Mouse (Mus musculus): ENCODE results near the gene Ubash3b. TPM values are rescaled to one million over a fixed set of nuclear protein-coding genes. Genes with fewer than 3 reads are reported as not detected.
A peak's percentile ranks its signal among the peaks of the same experiment; 100 is the strongest.

The Ubash3b gene
- total RNA-seq, 2 experiments from 2014 or later: 27.9 to 28.1 TPM

DNA sequence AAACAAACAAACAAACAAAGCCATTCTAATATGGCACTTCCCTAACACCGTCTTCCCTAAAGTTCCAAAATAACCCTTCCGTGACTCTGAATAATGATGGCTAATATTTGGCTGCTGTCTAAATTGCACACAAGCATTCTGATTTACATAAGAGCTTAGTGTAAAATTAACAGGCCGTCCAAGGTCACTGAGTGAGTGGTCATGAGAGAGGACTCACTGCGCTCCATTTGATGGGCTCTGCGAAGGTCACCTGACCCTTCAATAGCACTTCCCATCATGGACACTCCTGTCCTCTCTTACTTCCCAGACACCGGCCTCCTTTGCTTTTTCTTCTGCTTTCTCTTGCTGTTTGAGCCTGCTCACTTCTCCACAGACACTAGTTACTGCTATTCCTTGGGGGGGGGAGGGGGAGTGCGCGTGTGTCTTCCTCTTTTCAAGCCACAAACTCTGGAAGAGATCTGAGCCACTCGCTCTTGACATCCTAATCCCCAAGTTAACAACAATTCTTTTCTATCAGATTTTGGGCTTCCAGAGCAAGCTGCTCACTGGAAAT lies 73.6 kb downstream of the Ubash3b start:
- no peak for DNase-seq

DNA sequence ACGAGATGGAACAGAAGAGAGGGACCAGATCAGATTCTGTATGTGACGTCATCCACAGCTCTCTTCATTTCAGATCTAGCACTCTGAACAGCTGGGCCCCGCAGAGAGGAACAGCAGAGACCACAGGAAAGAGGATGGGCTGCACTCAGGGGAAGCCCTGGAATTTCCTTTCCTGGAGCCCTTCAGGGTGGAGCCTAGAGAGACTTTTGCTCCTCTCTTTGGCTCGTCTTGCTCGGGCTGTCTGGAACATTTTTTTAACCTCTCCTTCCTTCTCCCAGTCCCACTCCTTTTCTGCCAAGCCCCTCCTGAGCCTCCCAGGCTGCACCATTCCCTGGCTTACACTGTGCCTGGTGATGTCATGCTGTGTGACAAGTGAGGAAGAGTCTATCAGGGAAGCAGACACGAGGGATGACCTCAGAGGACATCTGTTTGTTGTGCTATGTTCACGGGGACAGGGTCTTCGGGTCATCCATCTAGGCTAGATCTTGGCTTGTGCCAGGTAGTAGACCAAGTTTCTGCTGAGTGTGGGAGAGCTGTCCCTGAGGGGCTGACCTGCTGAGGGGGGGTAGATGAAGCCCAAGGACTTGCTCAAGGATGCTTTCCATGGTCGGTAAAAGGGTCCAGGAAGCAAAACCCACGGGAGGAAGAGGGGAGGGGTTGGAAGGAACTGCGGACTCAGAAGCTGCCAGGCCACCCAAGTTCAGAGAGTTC lies 77.2 kb downstream of the Ubash3b start:
- DNase-seq: no peak

DNA sequence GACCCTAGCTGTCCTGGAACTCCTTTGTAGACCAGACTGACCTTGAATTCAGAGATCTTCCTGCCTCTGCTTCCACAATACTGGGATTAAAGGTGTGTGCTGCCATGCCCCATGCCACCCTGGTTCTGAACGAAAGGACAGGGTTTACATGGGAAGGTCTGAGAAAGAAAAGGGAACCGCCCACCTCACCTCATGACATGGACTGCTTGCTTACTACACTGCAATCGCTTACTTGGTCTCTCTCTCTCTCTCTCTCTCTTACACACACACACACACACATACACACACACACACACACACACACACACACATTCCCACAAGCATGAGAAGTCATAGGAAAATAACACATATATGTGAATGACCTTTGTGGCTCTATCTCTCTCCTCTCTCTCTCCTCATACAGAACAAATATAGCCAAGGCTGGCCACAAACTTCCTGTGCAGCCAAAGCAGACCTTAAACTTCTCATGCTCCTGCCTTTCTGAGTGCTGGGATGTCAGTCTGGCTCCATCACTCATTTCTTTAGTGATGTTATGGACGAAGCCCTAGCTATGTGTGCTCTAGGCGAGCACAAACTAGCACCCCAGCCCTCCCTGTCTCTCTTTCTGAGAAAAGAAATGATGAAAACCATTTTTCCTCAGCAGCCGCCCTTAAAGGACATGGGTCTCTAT lies 78.0 kb downstream of the Ubash3b start:
- DNase-seq: no peak

- no peak for DNase-seq
Measured at GRCm38 (mm10) chr9:41082891-41083290, 78.6 kb downstream of the Ubash3b start.

GRCm38 (mm10) chr9:41080877-41081276 lies 80.6 kb downstream of the Ubash3b start:
- DNase-seq: no peak

GRCm38 (mm10) chr9:41079428-41080155 lies 81.9 kb downstream of the Ubash3b start:
- no peak for DNase-seq

GRCm38 (mm10) chr9:41078198-41078597 lies 83.3 kb downstream of the Ubash3b start:
- peak; percentile 41 to 56 for DNase-seq

DNA sequence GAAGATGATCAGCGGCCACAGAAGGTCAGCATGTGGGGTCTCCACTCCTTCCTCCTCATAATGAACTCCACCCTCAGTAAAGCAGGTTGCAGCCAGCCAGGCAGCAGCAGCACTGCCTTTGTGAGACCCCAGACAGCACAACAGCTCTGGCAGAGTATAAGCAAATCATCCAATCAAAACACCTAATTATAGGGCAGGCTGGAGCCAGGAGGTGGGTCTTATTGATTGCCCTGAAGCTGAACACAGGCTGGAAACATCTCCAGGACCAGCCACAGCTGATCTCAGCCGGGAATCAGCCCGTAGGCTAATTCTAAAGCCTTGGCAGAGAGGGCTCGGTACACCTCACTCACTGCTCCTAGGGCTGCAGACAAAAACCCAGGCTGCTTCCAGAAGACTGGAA lies 85.3 kb downstream of the Ubash3b start:
- DNase-seq: no peak

DNA sequence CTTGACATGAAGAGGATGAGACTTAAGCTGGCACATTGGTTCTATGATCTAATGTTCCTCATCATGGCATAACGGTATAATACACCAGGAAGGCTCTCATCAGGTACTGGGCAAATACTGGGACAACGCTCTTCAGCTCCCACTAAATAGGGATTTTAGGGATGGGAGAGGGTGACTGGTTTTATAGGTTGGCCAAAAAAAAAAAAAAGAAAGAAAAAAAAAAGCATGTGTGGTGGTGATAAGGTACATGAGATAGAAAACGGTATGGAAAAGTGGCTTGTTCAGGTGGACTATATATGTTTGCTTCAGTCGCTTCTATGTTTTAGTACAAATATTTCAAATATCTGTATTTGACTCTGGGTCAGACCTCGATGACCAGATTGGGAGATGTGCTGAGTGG lies 86.0 kb downstream of the Ubash3b start:
- no peak for DNase-seq

GRCm38 (mm10) chr9:41073196-41074009 lies 88.1 kb downstream of the Ubash3b start:
- no peak for DNase-seq

DNA sequence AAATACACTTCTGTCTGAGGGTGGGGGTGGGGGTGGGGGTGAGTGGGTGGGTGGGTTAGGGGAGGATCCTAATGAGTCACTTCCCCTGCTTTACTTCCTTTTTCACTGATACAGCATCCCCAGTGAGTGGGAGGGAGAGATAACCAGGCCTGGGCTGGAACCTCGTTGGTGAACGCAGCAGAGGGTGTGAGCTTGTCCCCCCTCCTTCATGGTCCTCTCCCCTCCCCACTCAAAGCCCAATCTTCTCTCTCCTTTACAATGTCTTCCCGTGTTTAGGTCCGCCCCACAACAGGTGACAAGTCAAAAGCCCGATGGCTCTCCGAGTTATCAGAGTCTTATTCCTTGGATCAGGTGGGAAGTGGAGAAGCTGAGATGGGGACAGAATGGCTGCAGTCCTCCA lies 88.7 kb downstream of the Ubash3b start:
- DNase-seq: no peak

- DNase-seq: no peak
Measured at GRCm38 (mm10) chr9:41071906-41072511, 89.5 kb downstream of the Ubash3b start.

DNA sequence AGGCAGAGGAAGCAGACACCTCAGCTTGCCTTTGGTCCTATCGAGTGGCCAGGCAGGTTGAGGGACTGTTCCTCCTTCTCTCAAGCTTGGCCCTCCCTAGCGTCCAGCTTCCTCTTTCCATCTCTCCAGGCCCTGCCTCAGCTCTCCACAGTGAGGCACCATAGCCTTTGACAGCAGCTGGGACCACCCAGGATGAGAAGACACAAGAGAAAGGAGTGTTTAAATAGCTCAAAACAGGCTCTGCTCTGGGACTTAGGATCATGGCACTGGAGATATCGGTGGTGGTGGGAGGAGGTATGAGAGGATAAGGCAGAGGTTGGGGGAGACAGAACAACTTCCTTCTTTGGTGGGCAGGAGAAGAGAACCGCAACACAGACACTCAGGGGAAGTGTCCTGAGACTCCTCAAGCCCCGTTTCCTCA lies 90.7 kb downstream of the Ubash3b start:
- no peak for DNase-seq

- no peak for DNase-seq
Measured at GRCm38 (mm10) chr9:41069509-41069908, 92.0 kb downstream of the Ubash3b start.

DNA sequence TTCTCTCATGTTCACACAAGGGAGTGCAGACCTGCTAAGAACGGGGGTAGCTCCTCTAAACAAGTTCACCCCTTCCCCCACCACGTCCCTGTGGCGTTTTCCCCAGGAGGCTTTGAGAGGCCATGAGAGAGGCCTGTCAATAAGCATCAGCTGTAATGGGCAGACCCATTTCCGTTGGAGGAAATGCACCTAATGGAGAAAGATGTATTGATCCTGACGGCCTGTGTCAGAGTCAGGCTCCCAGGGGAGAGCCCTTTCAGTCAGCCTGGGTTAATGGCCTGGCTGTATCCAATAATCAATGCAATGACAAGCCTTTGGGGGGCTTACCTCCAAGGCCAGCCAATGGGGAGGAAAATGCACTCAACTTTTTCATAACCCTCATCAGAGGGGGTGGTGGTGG lies 100.1 kb downstream of the Ubash3b start:
- DNase-seq: no peak

GRCm38 (mm10) chr9:41060617-41061016 lies 100.9 kb downstream of the Ubash3b start:
- no peak for DNase-seq

GRCm38 (mm10) chr9:41058765-41059535 lies 102.5 kb downstream of the Ubash3b start:
- DNase-seq: no peak

GRCm38 (mm10) chr9:41054166-41054565 lies 107.3 kb downstream of the Ubash3b start:
- DNase-seq: peak; percentile 86 to 89

DNA sequence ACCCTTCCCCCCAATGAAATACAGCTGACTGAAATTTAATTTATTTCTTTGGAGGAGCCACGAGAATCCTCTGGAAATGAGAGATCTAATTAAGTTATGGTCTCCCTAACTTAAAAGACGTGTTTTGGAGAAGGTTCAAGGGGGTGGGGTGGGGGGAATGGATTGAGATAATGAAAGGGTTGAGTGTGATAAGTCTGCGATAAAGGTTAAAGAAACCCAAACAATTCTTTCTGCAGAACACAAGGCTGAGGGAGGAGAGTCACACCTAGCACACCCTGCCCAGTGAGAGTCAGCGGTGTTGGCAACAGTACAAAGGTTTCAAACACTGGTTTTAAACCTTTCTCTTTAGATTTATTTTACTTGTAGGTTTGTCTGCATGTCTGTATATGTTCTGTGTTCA lies 108.0 kb downstream of the Ubash3b start:
- DNase-seq: no peak

GRCm38 (mm10) chr9:41051080-41051932 lies 110.2 kb downstream of the Ubash3b start:
- no peak for DNase-seq

Data from layer of hippocampus, postnatal 36 days (tissue).